Mouse (Mus musculus): Measurements from ENCODE around the gene Gpr137c.

Gene Gpr137c

GRCm38 (mm10) chr14:45291608-45292007 is 72.1 kb downstream of the Gpr137c start:
- no peak for DNase-seq (ENCODE audit: low spot score)

DNA sequence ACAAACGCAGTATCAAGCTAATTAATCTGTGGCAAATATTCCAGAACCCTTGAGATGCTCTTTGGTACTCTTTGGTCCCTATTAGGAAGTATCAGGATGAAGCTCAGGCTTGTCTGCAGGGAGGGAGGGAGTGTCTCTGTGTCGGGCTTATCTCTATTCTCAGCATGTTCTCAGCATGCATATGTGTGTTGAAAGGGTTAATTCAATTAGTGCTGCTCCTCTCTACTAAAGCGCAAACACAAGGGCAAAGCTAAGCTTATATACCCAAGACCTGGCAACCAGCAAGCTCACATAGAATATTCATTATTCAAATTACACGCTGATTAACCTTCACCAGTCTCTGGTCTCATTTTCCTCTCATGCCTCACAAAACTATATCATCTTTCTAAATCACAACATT is 84.4 kb downstream of the Gpr137c start:
- DNase-seq (ENCODE audit: low spot score) = no peak

- no peak for DNase-seq (ENCODE audit: low spot score)
Observed at GRCm38 (mm10) chr14:45304389-45304788, 84.9 kb downstream of the Gpr137c start.

DNA sequence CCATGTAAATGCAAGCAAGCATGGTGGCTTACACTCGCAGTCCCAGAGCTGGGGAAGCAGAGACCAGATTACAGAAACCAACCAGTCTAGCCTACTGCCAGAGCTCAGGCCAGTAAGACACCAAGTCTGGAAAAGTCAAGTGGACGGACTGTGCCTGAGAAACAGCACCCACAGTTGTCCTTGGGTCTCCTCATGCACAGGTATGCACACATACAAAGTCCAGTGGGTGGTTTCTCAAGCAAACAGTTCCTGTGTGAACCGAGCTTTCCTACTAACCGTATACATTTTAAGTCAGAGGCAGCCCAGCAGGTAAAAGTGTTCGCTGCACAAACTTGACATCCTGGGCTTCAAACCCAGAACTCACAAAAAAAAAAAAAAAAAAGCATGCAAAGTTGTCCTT is 86.3 kb downstream of the Gpr137c start:
- DNase-seq (ENCODE audit: low spot score) = no peak

- DNase-seq (ENCODE audit: low spot score) = no peak
Observed at GRCm38 (mm10) chr14:45307630-45308328, 88.3 kb downstream of the Gpr137c start.

DNA sequence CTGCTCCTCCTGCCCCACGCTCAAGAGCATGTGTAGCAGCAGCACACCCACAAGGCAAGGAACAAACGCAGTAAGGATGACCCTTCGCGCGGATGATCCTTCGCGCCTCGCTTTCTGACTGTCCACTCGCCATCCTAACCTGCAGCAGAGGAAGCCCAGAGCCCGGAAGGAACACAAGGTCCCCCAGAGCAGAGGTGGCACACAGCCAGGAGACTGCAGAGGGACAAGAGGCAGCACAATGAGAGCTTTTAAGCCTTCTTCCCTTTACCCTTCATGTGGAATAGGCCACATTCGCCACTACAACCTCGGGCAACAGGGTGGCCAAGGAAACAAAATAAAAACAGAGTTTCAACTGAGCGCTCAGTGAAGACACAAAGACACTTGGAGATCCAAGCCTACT is 90.1 kb downstream of the Gpr137c start:
- no peak for DNase-seq (ENCODE audit: low spot score)

- DNase-seq (ENCODE audit: low spot score) = no peak
Observed at GRCm38 (mm10) chr14:45310101-45310500, 90.6 kb downstream of the Gpr137c start.

GRCm38 (mm10) chr14:45316927-45317326 is 97.4 kb downstream of the Gpr137c start:
- no peak for DNase-seq (ENCODE audit: low spot score)

DNA sequence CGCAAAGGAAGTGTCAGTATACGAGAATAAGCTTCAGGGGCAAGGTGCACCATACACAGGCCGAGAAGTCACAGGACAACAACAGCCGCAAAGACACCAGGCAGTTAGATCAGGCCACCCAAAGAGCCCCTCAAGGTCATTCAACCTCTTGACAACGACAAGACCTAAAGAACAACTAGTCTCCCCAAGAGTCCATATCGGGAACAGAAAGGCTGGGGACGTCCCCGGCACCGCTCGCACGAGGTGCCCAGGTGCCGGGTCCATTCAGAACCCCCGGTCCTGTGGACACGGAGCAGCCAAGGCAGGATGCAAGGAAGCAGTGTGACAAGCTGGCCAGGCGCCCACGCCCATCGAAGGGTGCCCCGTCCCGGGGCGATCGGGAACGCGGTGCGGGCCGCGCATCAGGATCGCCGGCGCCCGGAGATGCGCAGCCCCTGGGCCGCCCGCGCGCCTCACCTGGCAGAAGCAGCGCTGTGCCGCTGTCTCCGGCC is 98.4 kb downstream of the Gpr137c start:
- DNase-seq (ENCODE audit: low spot score) = no peak

- DNase-seq (ENCODE audit: low spot score) = peak; percentile 40
Observed at GRCm38 (mm10) chr14:45318426-45319236, 99.1 kb downstream of the Gpr137c start, which contains the start of gene Ero1l. Ero1l (minus strand) TSS chr14:45318771.

- no peak for DNase-seq (ENCODE audit: low spot score)
Observed at GRCm38 (mm10) chr14:45319237-45319610, 99.7 kb downstream of the Gpr137c start.

- no peak for DNase-seq (ENCODE audit: low spot score)
Observed at GRCm38 (mm10) chr14:45320111-45320510, 100.6 kb downstream of the Gpr137c start.

DNA sequence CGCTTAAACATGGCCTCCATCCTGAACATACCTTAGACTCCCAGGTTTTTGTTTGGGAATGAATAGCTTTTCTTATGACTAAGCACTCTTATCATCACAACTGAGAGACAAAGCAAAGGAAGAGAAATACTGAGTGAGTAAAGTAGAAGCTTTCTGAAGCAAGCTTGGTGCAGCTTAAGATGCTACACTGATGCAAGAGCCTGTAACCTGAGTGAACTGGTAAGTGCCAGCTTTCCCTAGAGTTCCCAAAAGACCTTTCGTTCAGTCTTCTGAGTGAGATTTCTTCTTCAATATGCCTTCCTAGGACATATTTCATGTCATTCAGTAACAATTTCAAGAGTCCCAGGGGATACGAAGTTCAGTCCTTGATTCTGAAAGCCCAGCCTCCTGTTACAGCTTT is 101.5 kb downstream of the Gpr137c start:
- DNase-seq (ENCODE audit: low spot score) = no peak

DNA sequence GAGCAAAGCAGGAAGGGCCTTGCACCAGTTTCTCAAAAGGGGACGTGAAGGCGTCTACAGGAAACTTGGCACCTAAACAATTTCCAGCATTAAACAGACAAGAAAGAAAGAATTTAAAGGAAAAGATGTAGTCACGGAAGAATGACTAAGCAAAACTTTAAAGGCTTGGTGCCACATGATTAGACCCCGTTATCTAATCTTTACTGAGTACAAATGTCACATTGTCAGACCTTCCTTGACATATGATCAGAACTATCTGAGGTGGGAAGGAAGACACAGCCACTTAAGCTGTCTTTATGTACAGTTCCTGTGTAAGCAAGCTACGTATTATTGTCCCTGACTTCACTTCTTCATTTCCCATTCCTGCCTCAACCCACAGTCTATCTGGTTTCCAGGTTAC is 102.1 kb downstream of the Gpr137c start:
- no peak for DNase-seq (ENCODE audit: low spot score)

GRCm38 (mm10) chr14:45322450-45322849 is 102.9 kb downstream of the Gpr137c start:
- DNase-seq (ENCODE audit: low spot score) = no peak

- no peak for DNase-seq (ENCODE audit: low spot score)
Observed at GRCm38 (mm10) chr14:45323320-45323719, 103.8 kb downstream of the Gpr137c start.

DNA sequence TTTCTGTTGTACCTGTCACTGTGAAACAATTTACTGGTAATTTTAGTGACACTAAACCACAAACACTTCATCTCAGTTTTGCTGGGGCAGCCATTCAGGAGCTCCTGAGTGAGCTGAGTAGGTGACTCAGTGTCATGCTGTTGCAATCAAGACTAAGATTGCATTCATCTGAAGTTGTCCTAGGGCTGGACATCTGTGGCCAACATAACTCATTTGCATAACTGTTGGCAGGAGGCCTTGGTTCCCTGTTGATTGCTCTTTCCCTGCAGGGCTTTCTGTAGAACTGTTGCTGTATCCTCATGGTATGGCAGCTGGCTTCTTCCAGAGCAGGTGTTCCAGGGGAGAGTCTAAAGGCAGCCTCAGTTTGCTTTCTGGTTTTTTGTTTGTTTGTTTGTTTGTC is 106.0 kb downstream of the Gpr137c start:
- DNase-seq (ENCODE audit: low spot score) = no peak

- no peak for DNase-seq (ENCODE audit: low spot score)
Observed at GRCm38 (mm10) chr14:45328072-45328713, 108.7 kb downstream of the Gpr137c start.

- DNase-seq (ENCODE audit: low spot score) = no peak
Observed at GRCm38 (mm10) chr14:45329018-45329588, 109.6 kb downstream of the Gpr137c start.

GRCm38 (mm10) chr14:45329589-45330181 is 110.2 kb downstream of the Gpr137c start, which contains the start of gene Psmc6:
Psmc6 (plus strand) TSS chr14:45329788.
- peak; percentile 75 for DNase-seq (ENCODE audit: low spot score)
